8 mouse cellular contexts compared by ENCODE assay signal in the genomic region with DNA sequence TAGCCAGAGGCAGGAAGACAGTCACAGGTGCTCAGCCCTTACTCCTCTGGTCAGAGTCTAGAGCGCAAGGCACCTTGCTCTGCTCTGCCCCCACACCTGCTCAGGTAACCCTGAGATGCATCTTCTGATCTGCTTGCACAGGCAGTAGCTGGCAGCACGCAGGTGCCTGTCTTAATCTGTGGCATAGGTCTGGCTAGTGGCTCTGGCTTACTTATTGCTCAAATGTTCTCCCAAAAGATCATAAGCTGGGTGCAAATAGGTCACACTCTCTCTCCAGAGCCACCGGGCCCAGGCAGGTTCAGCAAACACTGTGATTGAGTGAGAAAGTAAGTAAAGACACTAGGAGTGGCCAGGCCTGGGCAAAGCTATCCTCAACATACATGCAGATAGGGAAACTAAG. TPM values are rescaled to one million over a fixed set of nuclear protein-coding genes. Genes with fewer than 3 reads are reported as not detected.
DNase-seq lines count a peak whose midpoint lies in the region; ATAC-seq and TF ChIP-seq lines count a peak whose summit lies in the region.

No protein-coding gene starts in this region.

- peaks cover 75% of the 10 kb centered on the region for H3K79me2 ChIP-seq in myocyte (ENCODE audit: control insufficient read depth, insufficient read depth)

- 54% methylated on average over 3 of the region's 3 CpGs for WGBS in cerebellum, adult 2 months
- WGBS in limb, embryonic 12.5 days = 78% methylated on average over 3 of the region's 3 CpGs
- WGBS in limb, embryonic 10.5 days = 87% methylated on average over 3 of the region's 3 CpGs

- no peak for TF ChIP-seq CTCF in cerebellum, adult 2 months (IDR thresholded peaks at IDR 0.05; ENCODE audit: borderline replicate concordance, insufficient read depth, low read depth, low read length)

- DNase-seq in cerebellum, adult 2 months = peak; percentile 7 to 29
- no peak for DNase-seq in cerebellum, postnatal 10 days
- no peak for DNase-seq in limb, embryonic 10.5 days (ENCODE audit: low spot score)
- peak; percentile 62 for DNase-seq in gonadal fat pad, adult 2 months (ENCODE audit: low read depth)
- DNase-seq in thymus, postnatal 10 days (ENCODE audit: low spot score in 2 of 2) = no peak
- no peak for DNase-seq in Muller cell, postnatal 12 days (ENCODE audit: inconsistent ontology term)

- no peak for TF ChIP-seq POLR2A in cerebellum, adult 2 months (IDR thresholded peaks at IDR 0.05; ENCODE audit: borderline replicate concordance, insufficient read depth, low read length)
- TF ChIP-seq POLR2A in myocyte (IDR thresholded peaks at IDR 0.05; ENCODE audit: insufficient read length, low read depth) = no peak

- H3K4me3 ChIP-seq in cerebellum, adult 2 months (replicated peaks; ENCODE audit: insufficient read depth, low read depth, low read length) = no peak overlapping the region
- peak overlapping the region; percentile 0; the same call in 1 of the 2 replicates for H3K4me3 ChIP-seq in limb, embryonic 12.5 days (replicated peaks)
- H3K4me3 ChIP-seq in limb, embryonic 10.5 days = no peak overlapping the region
- peak overlapping the region; percentile 73 for H3K4me3 ChIP-seq in myocyte

- H3K4me2 ChIP-seq in limb, embryonic 12.5 days = no peak overlapping the region
- H3K4me2 ChIP-seq in myocyte (ENCODE audit: low read depth) = peak overlapping the region; percentile 96

- no peak for ATAC-seq in limb, embryonic 12.5 days (ENCODE audit: insufficient number of reproducible peaks, insufficient read depth, low FRiP score, low TSS enrichment, low read depth)

- no peak overlapping the region for H3K9ac ChIP-seq in limb, embryonic 12.5 days (replicated peaks)

- H3ac ChIP-seq in myocyte (ENCODE audit: control insufficient read depth, insufficient read length) = no peak overlapping the region

- H3K27ac ChIP-seq in cerebellum, adult 2 months (ENCODE audit: insufficient read depth, low read length) = no peak overlapping the region
- H3K27ac ChIP-seq in limb, embryonic 12.5 days = no peak overlapping the region
- H3K27ac ChIP-seq in limb, embryonic 10.5 days = no peak overlapping the region

- no peaks in the 10 kb centered on the region for H3K27me3 ChIP-seq in cerebellum, adult 2 months (ENCODE audit: control insufficient read depth, insufficient read depth, low read length)
- H3K27me3 ChIP-seq in limb, embryonic 12.5 days = peaks cover 9% of the 10 kb centered on the region
- H3K27me3 ChIP-seq in limb, embryonic 10.5 days (ENCODE audit: low read depth, poor library complexity, severe bottlenecking) = peaks cover 10% of the 10 kb centered on the region
- no peaks in the 10 kb centered on the region for H3K27me3 ChIP-seq in myocyte (ENCODE audit: control insufficient read depth, insufficient read depth, insufficient read length)

- H3K4me1 ChIP-seq in cerebellum, adult 2 months (ENCODE audit: control insufficient read depth, insufficient read depth, low read length) = peaks cover 62% of the 10 kb centered on the region
- peaks cover 46% of the 10 kb centered on the region for H3K4me1 ChIP-seq in limb, embryonic 12.5 days (replicated peaks)
- H3K4me1 ChIP-seq in limb, embryonic 10.5 days = peaks cover 49% of the 10 kb centered on the region

- H3K9me3 ChIP-seq in limb, embryonic 12.5 days = no peaks in the 10 kb centered on the region
- H3K9me3 ChIP-seq in limb, embryonic 10.5 days (replicated peaks) = no peaks in the 10 kb centered on the region

- peaks cover 34% of the 10 kb centered on the region for H3K36me3 ChIP-seq in limb, embryonic 12.5 days
- peaks cover 39% of the 10 kb centered on the region for H3K36me3 ChIP-seq in limb, embryonic 10.5 days
- H3K36me3 ChIP-seq in myocyte (ENCODE audit: control insufficient read depth, insufficient read depth) = no peaks in the 10 kb centered on the region

TF ChIP-seq in myocyte, 11 proteins besides CTCF, POLR2A, EP300 and RAD21:
- TF ChIP-seq E2F4 (IDR thresholded peaks at IDR 0.05; ENCODE audit: insufficient read depth) (no peak), TCF12 (IDR thresholded peaks at IDR 0.05; ENCODE audit: insufficient read depth, poor library complexity, severe bottlenecking) (no peak)

RNA-seq across cellular contexts. Expression of a gene that starts 3.2 kb away (rescaled TPM):
- polyA plus RNA-seq in cerebellum, adult 2 months (2012; rRNA removed) = 50.0 and 59.7 TPM in 2 replicates
- polyA plus RNA-seq in limb, embryonic 12.5 days (2016; fragmentation: Nextera tagmentation; extraction: Ambion mirVana) = 31.5 and 33.4 TPM in 2 replicates
- polyA plus RNA-seq in limb, embryonic 10.5 days (2016; fragmentation: Nextera tagmentation; extraction: Ambion mirVana) = 28.6 and 29.5 TPM in 2 replicates
- 46.1 and 54.6 TPM in 2 replicates for polyA plus RNA-seq in gonadal fat pad, adult 2 months (2012; rRNA removed)
- 64.4 TPM for polyA plus RNA-seq in myocyte (2012; fragmentation: generic; extraction: Trizol)

Comparison
In these comparisons a context has a peak if more than half of its experiments do, and no peak if none do; other contexts are left out.
1. DNase-seq: peak in cerebellum, adult 2 months (2 of 2) and gonadal fat pad, adult 2 months (single experiment); none in cerebellum, postnatal 10 days (0 of 2), limb, embryonic 10.5 days (single experiment), thymus, postnatal 10 days (0 of 2) and Muller cell, postnatal 12 days (single experiment).
2. H3K4me3 ChIP-seq: peak in limb, embryonic 12.5 days (single experiment) and myocyte (single experiment); none in cerebellum, adult 2 months (single experiment) and limb, embryonic 10.5 days (single experiment).